Mouse (Mus musculus): ENCODE results near the gene Mcm6.

DNA sequence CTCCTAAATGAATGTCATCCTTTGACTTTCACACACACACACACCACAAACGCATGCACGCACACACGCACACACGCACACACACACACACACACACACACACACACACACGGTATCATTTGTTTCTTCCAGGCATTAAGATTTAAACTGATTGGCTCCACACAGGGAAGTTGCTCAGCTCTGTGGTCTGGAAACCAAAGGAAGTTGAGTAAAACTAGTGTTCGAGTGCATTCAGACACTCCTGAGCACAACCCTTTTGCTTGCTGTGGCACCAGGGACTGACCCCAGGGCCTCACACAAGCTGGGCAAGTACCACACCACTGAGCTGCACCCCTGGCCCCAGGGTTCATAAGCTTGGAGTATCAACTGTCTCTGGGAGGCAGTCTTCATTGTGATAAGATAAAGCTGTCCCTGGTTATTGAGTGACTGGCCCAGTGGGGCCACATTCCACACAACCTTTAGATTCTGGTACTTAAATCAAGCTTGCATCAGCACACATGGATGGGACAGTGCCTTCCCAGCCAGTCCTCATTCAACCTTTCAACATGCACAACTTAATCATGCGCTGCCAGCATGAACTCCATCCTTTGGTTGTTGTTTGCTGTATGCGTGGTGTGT, 36.3 kb downstream of the Mcm6 start:
- TF ChIP-seq EP300 (IDR thresholded peaks at IDR 0.05; ENCODE audit: low read length) (no peak), POLR2A (IDR thresholded peaks at IDR 0.05; ENCODE audit: low read depth, low read length) (no peak), CTCF (conservative IDR thresholded peaks at IDR 0.05 in 1 of 2, IDR thresholded peaks at IDR 0.05 in 1 of 2; ENCODE audit: low read depth in 2 of 2, low read length in 2 of 2) (no peak)
